Mouse (Mus musculus): ENCODE measurements around the gene Pax1. TPM values are rescaled to one million over a fixed set of nuclear protein-coding genes. Genes with fewer than 3 reads are reported as not detected.

Pax1 gene
- total and polyA plus RNA-seq, 2 experiments from 2014 or later = not detected

DNA sequence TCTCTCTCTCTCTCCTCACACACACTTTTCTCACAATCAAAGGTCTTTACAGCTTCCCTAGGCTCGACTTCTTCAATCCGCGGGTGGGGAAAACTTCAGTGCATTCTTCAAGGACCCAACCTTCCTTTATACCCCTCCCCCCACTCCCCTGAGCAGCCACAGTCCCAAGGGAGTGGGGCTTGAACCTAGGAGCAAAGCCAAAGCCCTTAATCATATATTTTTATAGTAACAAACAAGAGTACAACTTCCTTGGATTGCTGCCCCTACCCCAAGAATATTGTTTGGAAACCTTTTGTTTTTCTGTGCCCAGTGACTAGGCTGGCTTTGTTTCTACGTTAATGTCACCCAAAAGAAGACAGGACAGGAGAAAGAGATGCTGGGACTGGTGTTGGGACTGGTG, 12.5 kb downstream of the Pax1 start:
- no peak overlapping the region for H3K27ac ChIP-seq (ENCODE audit: low read depth)
- DNase-seq (ENCODE audit: low spot score) (no peak), ATAC-seq (ENCODE audit: insufficient read depth, low read depth) (no peak)
- TF ChIP-seq CTCF (IDR thresholded peaks at IDR 0.05; ENCODE audit: low read depth) (no peak), EP300 (IDR thresholded peaks at IDR 0.05; ENCODE audit: low read depth) (no peak)
- no peak overlapping the region for H3K4me3 ChIP-seq (ENCODE audit: low read depth, low read length)
- no peaks in the 10 kb centered on the region for H3K4me1 ChIP-seq (ENCODE audit: control insufficient read depth, insufficient read depth)
- peaks cover 93% of the 10 kb centered on the region for H3K27me3 ChIP-seq (ENCODE audit: control insufficient read depth, insufficient read depth, low read length)
- no peaks in the 10 kb centered on the region for H3K36me3 ChIP-seq (replicated peaks; ENCODE audit: control insufficient read depth, insufficient read depth, low read length)
- 4% methylated on average over 4 of the region's 4 CpGs for WGBS
- no peak overlapping the region for H3K9ac ChIP-seq (replicated peaks; ENCODE audit: low read depth, low read length)
- H3K9me3 ChIP-seq (replicated peaks; ENCODE audit: control insufficient read depth, low read length) = no peaks in the 10 kb centered on the region
- H3K4me2 ChIP-seq (ENCODE audit: low read depth, low read length) = no peak overlapping the region

DNA sequence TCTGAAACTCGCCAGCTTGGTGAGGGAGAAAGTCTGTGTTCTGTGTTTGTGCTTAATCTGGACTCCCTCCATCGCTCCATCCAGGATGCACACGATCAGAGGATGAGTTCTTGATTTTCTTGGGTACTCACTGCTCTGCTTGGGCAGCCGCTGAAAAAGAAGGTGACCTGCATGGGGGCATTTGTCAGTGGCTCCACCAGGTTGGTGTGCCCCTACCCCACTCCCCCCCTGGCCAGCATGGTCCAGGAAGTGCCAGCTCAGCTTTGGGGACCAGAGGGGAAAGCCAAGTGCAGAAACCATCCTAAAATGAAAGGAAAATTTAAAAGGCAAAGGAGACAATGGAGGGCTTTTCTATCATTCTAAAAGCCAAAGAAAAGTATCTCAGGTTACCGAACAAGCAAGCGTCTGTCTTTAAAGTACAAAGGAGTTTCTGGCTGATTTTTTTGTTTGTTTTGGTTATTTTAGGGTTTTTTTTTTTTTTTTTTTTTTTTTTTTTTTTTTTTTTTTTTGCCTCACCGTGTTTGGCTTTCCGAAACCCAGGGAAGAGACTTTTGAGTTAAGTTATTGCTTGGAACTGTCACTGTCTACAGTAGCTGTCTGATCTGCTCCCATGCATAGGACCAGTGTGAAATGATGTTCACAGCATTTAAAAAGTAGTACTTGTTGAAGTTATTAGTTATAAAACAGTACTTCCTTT, 13.4 kb downstream of the Pax1 start:
- DNase-seq (ENCODE audit: low spot score) = no peak
- H3K36me3 ChIP-seq (replicated peaks; ENCODE audit: control insufficient read depth, insufficient read depth, low read length) = no peaks in the 10 kb centered on the region
- no peak for TF ChIP-seq EP300 (IDR thresholded peaks at IDR 0.05; ENCODE audit: low read depth)
- TF ChIP-seq CTCF (IDR thresholded peaks at IDR 0.05; ENCODE audit: low read depth) = no peak
- ATAC-seq (ENCODE audit: insufficient read depth, low read depth) = no peak
- H3K4me3 ChIP-seq (ENCODE audit: low read depth, low read length) = no peak overlapping the region
- H3K9me3 ChIP-seq (replicated peaks; ENCODE audit: control insufficient read depth, low read length) = no peaks in the 10 kb centered on the region
- WGBS = 10% methylated on average over 8 of the region's 8 CpGs
- H3K4me2 ChIP-seq (ENCODE audit: low read depth, low read length) = no peak overlapping the region
- H3K4me1 ChIP-seq (ENCODE audit: control insufficient read depth, insufficient read depth) = no peaks in the 10 kb centered on the region
- peaks cover 88% of the 10 kb centered on the region for H3K27me3 ChIP-seq (ENCODE audit: control insufficient read depth, insufficient read depth, low read length)
- H3K27ac ChIP-seq (ENCODE audit: low read depth) = no peak overlapping the region
- no peak overlapping the region for H3K9ac ChIP-seq (replicated peaks; ENCODE audit: low read depth, low read length)

DNA sequence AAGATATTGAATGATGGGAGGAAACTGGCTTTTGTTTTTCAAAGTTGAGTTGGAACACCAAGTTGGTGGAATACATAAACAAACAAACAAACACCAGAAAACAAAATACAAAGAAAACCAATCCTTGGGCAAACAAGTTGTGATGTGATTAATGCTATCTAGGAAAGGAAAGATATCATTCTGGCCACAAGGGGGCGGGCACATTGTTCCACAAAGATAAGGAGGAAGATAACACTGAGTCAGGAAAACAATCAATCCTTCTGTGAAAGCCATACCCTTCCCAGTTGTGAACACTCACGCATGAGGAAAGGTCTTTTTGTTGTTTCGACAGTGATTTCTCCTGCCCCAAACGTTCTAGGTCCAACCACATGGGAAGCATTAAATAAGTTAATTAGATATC, 17.2 kb downstream of the Pax1 start:
- 13% methylated on average over 4 of the region's 4 CpGs for WGBS
- H3K9me3 ChIP-seq (replicated peaks; ENCODE audit: control insufficient read depth, low read length) = no peaks in the 10 kb centered on the region
- no peak overlapping the region for H3K27ac ChIP-seq (ENCODE audit: low read depth)
- no peak for ATAC-seq (ENCODE audit: insufficient read depth, low read depth)
- H3K4me2 ChIP-seq (ENCODE audit: low read depth, low read length) = no peak overlapping the region
- no peak for DNase-seq (ENCODE audit: low spot score)
- H3K36me3 ChIP-seq (replicated peaks; ENCODE audit: control insufficient read depth, insufficient read depth, low read length) = no peaks in the 10 kb centered on the region
- peaks cover 51% of the 10 kb centered on the region for H3K27me3 ChIP-seq (ENCODE audit: control insufficient read depth, insufficient read depth, low read length)
- TF ChIP-seq EP300 (IDR thresholded peaks at IDR 0.05; ENCODE audit: low read depth) (no peak), CTCF (IDR thresholded peaks at IDR 0.05; ENCODE audit: low read depth) (peak; percentile 31; the same call in 1 of the 2 replicates)
- no peak overlapping the region for H3K9ac ChIP-seq (replicated peaks; ENCODE audit: low read depth, low read length)
- H3K4me3 ChIP-seq (ENCODE audit: low read depth, low read length) = no peak overlapping the region
- H3K4me1 ChIP-seq (ENCODE audit: control insufficient read depth, insufficient read depth) = no peaks in the 10 kb centered on the region

DNA sequence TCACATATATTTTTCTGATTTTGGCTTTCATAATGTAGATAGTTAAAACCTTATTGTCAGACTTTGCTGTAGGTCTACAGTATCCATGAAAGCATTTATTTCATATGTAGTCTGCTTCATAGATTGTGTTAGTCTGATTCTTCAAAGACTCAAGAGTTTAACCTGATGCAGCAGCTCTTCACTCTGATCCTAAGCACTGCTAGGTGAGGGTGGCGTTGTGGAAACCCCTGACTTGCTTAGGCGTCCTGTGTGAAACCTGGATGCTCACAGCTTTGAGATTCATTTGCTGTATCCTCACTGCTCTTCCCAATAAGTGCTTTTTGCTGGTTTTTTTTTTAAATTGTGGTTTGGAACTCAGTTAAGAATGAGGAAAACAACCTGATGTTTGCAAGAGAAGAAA, 21.6 kb downstream of the Pax1 start:
- Histone ChIP-seq H3K36me3 (replicated peaks; ENCODE audit: control insufficient read depth, insufficient read depth, low read length) (no peaks in the 10 kb centered on the region), H3K4me3 (ENCODE audit: low read depth, low read length) (no peak overlapping the region), H3K9me3 (replicated peaks; ENCODE audit: control insufficient read depth, low read length) (no peaks in the 10 kb centered on the region), H3K4me1 (ENCODE audit: control insufficient read depth, insufficient read depth) (no peaks in the 10 kb centered on the region), H3K27ac (ENCODE audit: low read depth) (no peak overlapping the region), H3K4me2 (ENCODE audit: low read depth, low read length) (no peak overlapping the region), H3K27me3 (ENCODE audit: control insufficient read depth, insufficient read depth, low read length) (peaks cover 8% of the 10 kb centered on the region; the same call in 1 of the 2 replicates), H3K9ac (replicated peaks; ENCODE audit: low read depth, low read length) (no peak overlapping the region)
- DNase-seq (ENCODE audit: low spot score) (no peak), ATAC-seq (ENCODE audit: insufficient read depth, low read depth) (no peak)
- 79% methylated on average over 2 of the region's 2 CpGs for WGBS
- TF ChIP-seq CTCF (IDR thresholded peaks at IDR 0.05; ENCODE audit: low read depth) (no peak), EP300 (IDR thresholded peaks at IDR 0.05; ENCODE audit: low read depth) (no peak)

DNA sequence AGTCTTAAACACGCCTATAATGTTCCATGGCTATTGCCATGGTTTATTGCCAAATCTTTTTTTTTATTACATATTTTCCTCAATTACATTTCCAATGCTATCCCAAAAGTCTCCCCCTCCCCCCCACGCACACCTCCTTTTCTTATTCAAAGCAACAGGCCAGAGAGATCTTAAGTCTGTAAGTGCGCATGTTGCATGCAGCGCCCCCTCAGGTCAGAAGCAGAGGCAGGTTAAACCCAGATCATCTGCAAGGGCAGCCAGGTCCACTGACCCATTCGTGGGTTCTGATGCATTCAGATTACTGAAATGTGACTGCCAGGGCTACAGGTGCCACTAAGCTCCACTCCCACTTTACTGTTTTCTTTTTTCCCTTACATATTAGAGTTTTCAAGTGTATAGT, 25.2 kb downstream of the Pax1 start:
- no peaks in the 10 kb centered on the region for H3K9me3 ChIP-seq (replicated peaks; ENCODE audit: control insufficient read depth, low read length)
- DNase-seq (ENCODE audit: low spot score) (no peak), ATAC-seq (ENCODE audit: insufficient read depth, low read depth) (no peak)
- H3K9ac ChIP-seq (replicated peaks; ENCODE audit: low read depth, low read length) = no peak overlapping the region
- no peaks in the 10 kb centered on the region for H3K36me3 ChIP-seq (replicated peaks; ENCODE audit: control insufficient read depth, insufficient read depth, low read length)
- H3K27me3 ChIP-seq (ENCODE audit: control insufficient read depth, insufficient read depth, low read length) = no peaks in the 10 kb centered on the region
- H3K4me1 ChIP-seq (ENCODE audit: control insufficient read depth, insufficient read depth) = no peaks in the 10 kb centered on the region
- H3K27ac ChIP-seq (ENCODE audit: low read depth) = no peak overlapping the region
- 49% methylated on average over 5 of the region's 5 CpGs for WGBS
- H3K4me2 ChIP-seq (ENCODE audit: low read depth, low read length) = no peak overlapping the region
- TF ChIP-seq EP300 (IDR thresholded peaks at IDR 0.05; ENCODE audit: low read depth) = no peak
- TF ChIP-seq CTCF (IDR thresholded peaks at IDR 0.05; ENCODE audit: low read depth) = no peak
- no peak overlapping the region for H3K4me3 ChIP-seq (ENCODE audit: low read depth, low read length)

DNA sequence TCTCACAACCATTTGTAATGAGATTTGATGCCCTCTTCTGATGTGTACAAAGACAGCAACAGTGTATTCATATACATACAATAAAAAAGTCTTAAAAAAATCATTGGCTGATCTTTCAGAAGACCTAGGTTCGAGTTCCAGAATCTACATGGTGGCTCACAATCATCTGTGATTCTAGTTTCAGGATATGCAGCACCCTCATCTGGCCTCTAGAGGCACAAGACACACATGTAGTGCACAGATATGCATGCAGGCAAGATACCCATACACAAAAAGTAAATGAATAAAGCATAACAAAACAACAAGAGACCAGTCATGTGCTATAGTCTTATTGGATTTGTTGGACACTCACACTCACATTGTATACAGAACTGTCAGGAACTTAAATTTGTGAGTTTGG, 47.6 kb downstream of the Pax1 start:
- H3K4me1 ChIP-seq (ENCODE audit: control insufficient read depth, insufficient read depth) = no peaks in the 10 kb centered on the region
- H3K36me3 ChIP-seq (replicated peaks; ENCODE audit: control insufficient read depth, insufficient read depth, low read length) = no peaks in the 10 kb centered on the region
- no peaks in the 10 kb centered on the region for H3K9me3 ChIP-seq (replicated peaks; ENCODE audit: control insufficient read depth, low read length)
- WGBS = 49% methylated on average over 1 of the region's 1 CpGs
- TF ChIP-seq CTCF (IDR thresholded peaks at IDR 0.05; ENCODE audit: low read depth) (no peak), EP300 (IDR thresholded peaks at IDR 0.05; ENCODE audit: low read depth) (no peak)
- no peak overlapping the region for H3K4me3 ChIP-seq (ENCODE audit: low read depth, low read length)
- no peak for ATAC-seq (ENCODE audit: insufficient read depth, low read depth)
- no peak overlapping the region for H3K4me2 ChIP-seq (ENCODE audit: low read depth, low read length)
- DNase-seq (ENCODE audit: low spot score) = no peak
- no peak overlapping the region for H3K9ac ChIP-seq (replicated peaks; ENCODE audit: low read depth, low read length)
- H3K27me3 ChIP-seq (ENCODE audit: control insufficient read depth, insufficient read depth, low read length) = no peaks in the 10 kb centered on the region
- no peak overlapping the region for H3K27ac ChIP-seq (ENCODE audit: low read depth)
